Comparison of ENCODE assay signal across 14 mouse cellular contexts in the genomic region with DNA sequence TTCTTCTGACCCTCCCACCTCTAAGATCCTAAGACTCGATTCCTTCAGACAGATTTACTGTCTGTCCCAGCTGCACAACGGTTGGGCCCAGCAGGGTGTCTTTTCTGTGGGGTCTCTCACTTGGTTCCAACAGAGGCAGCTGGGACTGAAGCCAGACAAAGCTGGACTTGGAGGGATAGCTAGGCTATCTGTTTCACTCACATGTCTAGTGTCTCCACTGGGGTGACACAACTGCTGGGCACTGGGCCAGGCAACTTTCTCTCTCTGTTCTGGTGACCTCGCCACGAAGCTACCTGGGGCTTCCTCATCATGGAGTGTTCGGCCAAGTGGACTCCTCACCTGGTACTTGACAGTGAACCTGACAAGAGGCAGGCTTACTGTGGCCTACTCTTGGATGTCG. TPM values are rescaled to one million over a fixed set of nuclear protein-coding genes. Genes with fewer than 3 reads are reported as not detected.
DNase-seq lines count a peak whose midpoint lies in the region; ATAC-seq lines count a peak whose summit lies in the region.
"Had no signal": no experiment of that assay in that cellular context is flagged by ENCODE, and none has a peak within 500 bp of the region (broad histone marks: within the 10 kb centered on the region; RNA-seq: fewer than 3 reads in every experiment).

No protein-coding gene starts in this region.

- no peak for DNase-seq in kidney, adult 8-10 months
- peak; percentile 10 for DNase-seq in NIH3T3 (ENCODE audit: low read depth)
- peak; percentile 30 to 47 for DNase-seq in adrenal gland, postnatal 36 days
- DNase-seq in heart, postnatal 14 days: peak; percentile 44 to 55
- no peak for DNase-seq in layer of hippocampus, adult 8-10 months (ENCODE audit: low spot score in 2 of 2)
- DNase-seq in layer of hippocampus, postnatal 36 days: no peak
- DNase-seq: cerebellum, adult 11-12 months; kidney, adult 2 months; thymus, postnatal 14 days had no signal

- no peak overlapping the region for H3K4me2 ChIP-seq in kidney, embryonic 15.5 days
- H3K4me2 ChIP-seq: midbrain, embryonic 12.5 days; neural tube, embryonic 13.5 days had no signal

- H3K4me1 ChIP-seq in kidney, embryonic 15.5 days: peaks cover 65% of the 10 kb centered on the region

- H3K9me3 ChIP-seq in kidney, embryonic 15.5 days (replicated peaks): no peaks in the 10 kb centered on the region
- H3K9me3 ChIP-seq: midbrain, embryonic 12.5 days; neural tube, embryonic 13.5 days had no signal

- 0 out of 2 replicates have a peak overlapping the region, but pooled peaks have one; percentile 30 for H3K27ac ChIP-seq in kidney, embryonic 15.5 days
- H3K27ac ChIP-seq: left cerebral cortex, adult 2 months; midbrain, embryonic 12.5 days; neural tube, embryonic 13.5 days had no signal

- ATAC-seq in kidney, embryonic 15.5 days (replicated peaks; ENCODE audit: low FRiP score): no peak

- peaks cover 21% of the 10 kb centered on the region; the same call in 1 of the 2 replicates for H3K27me3 ChIP-seq in kidney, embryonic 15.5 days

- intact Hi-C loops in heart, postnatal 14 days (cut with DNase I): no loop called here

- H3K36me3 ChIP-seq in kidney, embryonic 15.5 days: no peaks in the 10 kb centered on the region
- H3K36me3 ChIP-seq: midbrain, embryonic 12.5 days; neural tube, embryonic 13.5 days had no signal

- no peak overlapping the region for H3K4me3 ChIP-seq in kidney, embryonic 15.5 days (replicated peaks)
- H3K4me3 ChIP-seq: left cerebral cortex, adult 2 months; midbrain, embryonic 12.5 days; neural tube, embryonic 13.5 days had no signal

- WGBS in kidney, embryonic 15.5 days: 52% methylated on average over 6 of the region's 6 CpGs

- no peak overlapping the region for H3K9ac ChIP-seq in kidney, embryonic 15.5 days
- H3K9ac ChIP-seq: midbrain, embryonic 12.5 days; neural tube, embryonic 13.5 days had no signal

RNA-seq across cellular contexts. Expression of a gene that starts 10.4 kb away (rescaled TPM):
- not detected in 2 replicates for polyA plus RNA-seq in kidney, embryonic 15.5 days (2015; fragmentation: Nextera tagmentation; extraction: Ambion mirVana)
- not detected for total RNA-seq in adrenal gland, postnatal 36 days (2021)
- total RNA-seq in heart, postnatal 14 days (2021): not detected
- not detected for total RNA-seq in layer of hippocampus, adult 8-10 months (2022)
- total RNA-seq in layer of hippocampus, postnatal 36 days (2021): not detected
- total RNA-seq: granulocyte monocyte progenitor cell, adult 5-6 weeks; left cerebral cortex, adult 2 months had no signal
- polyA plus RNA-seq: kidney, adult 2 months; midbrain, embryonic 12.5 days; neural tube, embryonic 13.5 days had no signal

Comparison
In these comparisons a context has a peak if more than half of its experiments do, and no peak if none do; other contexts are left out.
1. DNase-seq: peak in NIH3T3 (single experiment), adrenal gland, postnatal 36 days (2 of 2) and heart, postnatal 14 days (2 of 2); none in kidney, adult 8-10 months (0 of 2), layer of hippocampus, adult 8-10 months (0 of 2) and layer of hippocampus, postnatal 36 days (0 of 2).